10 mouse cellular contexts compared by ENCODE assay signal in the genomic region with DNA sequence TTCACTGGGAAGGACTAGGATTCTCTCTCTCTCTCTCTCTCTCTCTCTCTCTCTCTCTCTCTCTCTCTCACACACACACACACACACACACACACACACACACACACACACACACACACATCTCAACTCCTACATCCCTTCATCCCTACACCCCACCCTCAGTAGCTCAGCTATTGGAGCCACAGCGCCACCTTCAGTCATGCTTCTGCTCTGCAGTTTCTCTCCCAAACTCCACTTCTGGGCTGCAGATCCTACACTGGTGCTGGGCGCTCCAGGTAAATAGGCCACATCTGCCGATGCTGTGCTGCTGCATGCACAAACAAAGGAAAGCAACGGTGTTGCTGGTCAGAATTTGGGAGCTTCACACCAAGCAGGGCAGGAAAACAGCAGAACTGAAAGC.
DNase-seq lines count a peak whose midpoint lies in the region; ATAC-seq and TF ChIP-seq lines count a peak whose summit lies in the region.
"Had no signal": no experiment of that assay in that cellular context is flagged by ENCODE, and none has a peak within 500 bp of the region (broad histone marks: within the 10 kb centered on the region; RNA-seq: fewer than 3 reads in every experiment).

No protein-coding gene starts in this region.

- WGBS in thymus, adult 2 months: 27% methylated on average over 4 of the region's 4 CpGs
- WGBS in forebrain, embryonic 14.5 days: 15% methylated on average over 4 of the region's 4 CpGs
- 16% methylated on average over 4 of the region's 4 CpGs for WGBS in liver, postnatal 0 days (ENCODE audit: insufficient replicate concordance)

- no peak for TF ChIP-seq CTCF in thymus, adult 2 months (IDR thresholded peaks at IDR 0.05; ENCODE audit: borderline replicate concordance, control insufficient read depth, extremely low read depth, insufficient read depth, low read length, poor library complexity)
- peak; percentile 71 for TF ChIP-seq CTCF in liver, postnatal 0 days (IDR thresholded peaks at IDR 0.05; ENCODE audit: low read depth)

- H3K36me3 ChIP-seq in thymus, adult 2 months (ENCODE audit: control insufficient read depth, insufficient read depth, low read length): no peaks in the 10 kb centered on the region
- no peaks in the 10 kb centered on the region for H3K36me3 ChIP-seq in forebrain, embryonic 14.5 days (ENCODE audit: control insufficient read depth, insufficient read depth, low read length)
- H3K36me3 ChIP-seq in liver, postnatal 0 days (replicated peaks; ENCODE audit: insufficient read depth, low read length): no peaks in the 10 kb centered on the region
- H3K36me3 ChIP-seq: neural tube, embryonic 12.5 days had no signal

- H3K27me3 ChIP-seq in thymus, adult 2 months (ENCODE audit: control insufficient read depth, insufficient read depth, low read length): no peaks in the 10 kb centered on the region
- H3K27me3 ChIP-seq in forebrain, embryonic 14.5 days (replicated peaks; ENCODE audit: control insufficient read depth, insufficient read depth, low read length): no peaks in the 10 kb centered on the region
- no peaks in the 10 kb centered on the region for H3K27me3 ChIP-seq in liver, postnatal 0 days (ENCODE audit: insufficient read depth, low read length)

- H3K4me1 ChIP-seq in thymus, adult 2 months (replicated peaks; ENCODE audit: control insufficient read depth, insufficient read depth, low read length): no peaks in the 10 kb centered on the region
- H3K4me1 ChIP-seq in forebrain, embryonic 14.5 days (ENCODE audit: control insufficient read depth, insufficient read depth, low read length): 0 out of 2 replicates have a peak, but pooled peaks cover under 1% of the 10 kb centered on the region
- no peaks in the 10 kb centered on the region for H3K4me1 ChIP-seq in liver, postnatal 0 days (ENCODE audit: insufficient read depth)

- DNase-seq in thymus, adult 2 months: peak; percentile 6
- no peak for DNase-seq in thymus, adult 18-20 months
- peak; percentile 88 for DNase-seq in brain, adult 2 months (ENCODE audit: low read depth, low spot score)
- peak; percentile 63 for DNase-seq in forebrain, embryonic 14.5 days (ENCODE audit: low spot score)
- DNase-seq in kidney, postnatal 14 days: peak; percentile 51
- DNase-seq in liver, postnatal 0 days: peak; percentile 53
- peak; percentile 71 for DNase-seq in retina, postnatal 1 day

- no peaks in the 10 kb centered on the region for H3K9me3 ChIP-seq in forebrain, embryonic 14.5 days (replicated peaks; ENCODE audit: control insufficient read depth, low read length)
- no peaks in the 10 kb centered on the region for H3K9me3 ChIP-seq in liver, postnatal 0 days (ENCODE audit: low read length)
- H3K9me3 ChIP-seq: neural tube, embryonic 12.5 days had no signal

- no peak overlapping the region for H3K4me2 ChIP-seq in forebrain, embryonic 14.5 days (ENCODE audit: low read length)
- no peak overlapping the region for H3K4me2 ChIP-seq in liver, postnatal 0 days (ENCODE audit: low read depth, low read length)
- H3K4me2 ChIP-seq: neural tube, embryonic 12.5 days had no signal

- no peak for TF ChIP-seq EP300 in liver, postnatal 0 days (IDR thresholded peaks at IDR 0.05; ENCODE audit: low read depth)

- H3K4me3 ChIP-seq in thymus, adult 2 months (ENCODE audit: control insufficient read depth, insufficient read depth, low read length): no peak overlapping the region
- H3K4me3 ChIP-seq in forebrain, embryonic 14.5 days (ENCODE audit: low read depth, low read length): no peak overlapping the region
- no peak overlapping the region for H3K4me3 ChIP-seq in liver, postnatal 0 days (ENCODE audit: low read depth, low read length)
- H3K4me3 ChIP-seq: erythroblast, embryonic 14.5 days; neural tube, embryonic 12.5 days had no signal

- no peak overlapping the region for H3K27ac ChIP-seq in thymus, adult 2 months (ENCODE audit: control insufficient read depth, insufficient read depth, low read length)
- no peak overlapping the region for H3K27ac ChIP-seq in forebrain, embryonic 14.5 days (ENCODE audit: low read depth, low read length)
- no peak overlapping the region for H3K27ac ChIP-seq in liver, postnatal 0 days (ENCODE audit: low read depth)
- H3K27ac ChIP-seq: neural tube, embryonic 12.5 days had no signal

- H3K9ac ChIP-seq in forebrain, embryonic 14.5 days (ENCODE audit: low read length): no peak overlapping the region
- no peak overlapping the region for H3K9ac ChIP-seq in liver, postnatal 0 days (replicated peaks)
- H3K9ac ChIP-seq: neural tube, embryonic 12.5 days had no signal

- no peak for TF ChIP-seq POLR2A in thymus, adult 2 months (IDR thresholded peaks at IDR 0.05; ENCODE audit: control insufficient read depth, extremely low read depth, insufficient read depth, low read length, poor library complexity)

- peak; percentile 60; the same call in 1 of the 2 replicates for ATAC-seq in forebrain, embryonic 14.5 days
- ATAC-seq in liver, postnatal 0 days: no peak
- ATAC-seq in megakaryocyte, adult 5-6 weeks (ENCODE audit: poor library complexity, severe bottlenecking): no peak

Comparison
In these comparisons a context has a peak if more than half of its experiments do, and no peak if none do; other contexts are left out.
1. DNase-seq: peak in thymus, adult 2 months (single experiment), brain, adult 2 months (single experiment), forebrain, embryonic 14.5 days (single experiment), kidney, postnatal 14 days (single experiment), liver, postnatal 0 days (single experiment) and retina, postnatal 1 day (single experiment); none in thymus, adult 18-20 months (0 of 2).